Mouse (Mus musculus): ENCODE results near the gene Pgap2. TPM values are rescaled to one million over a fixed set of nuclear protein-coding genes. Genes with fewer than 3 reads are reported as not detected.

The Pgap2 gene
- polyA plus RNA-seq, 1 experiment from 2014 or later = 82.9 TPM

DNA sequence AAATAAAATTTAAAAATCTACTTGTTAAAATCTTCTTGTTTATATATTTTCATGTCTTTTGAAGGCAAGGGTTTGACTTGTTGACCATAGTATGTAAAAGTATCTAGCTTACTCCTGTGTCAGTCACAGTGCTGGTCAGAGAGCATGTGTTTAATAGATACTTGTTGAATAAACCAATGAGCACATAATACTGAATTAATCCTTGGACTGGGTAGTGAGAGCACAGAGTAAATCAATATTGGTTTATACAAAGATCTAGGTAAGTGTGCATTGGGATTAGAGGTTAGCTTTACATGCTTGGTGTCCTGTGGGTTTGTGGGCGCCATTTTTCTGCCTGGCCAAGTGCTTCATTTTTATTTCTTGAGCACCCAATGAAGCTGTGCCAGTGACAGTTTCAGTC, 71.4 kb downstream of the Pgap2 start:
- H3K4me2 ChIP-seq (replicated peaks; ENCODE audit: low read depth, low read length) = no peak overlapping the region
- no peaks in the 10 kb centered on the region; the same call in 1 of the 2 replicates for H3K27me3 ChIP-seq (ENCODE audit: insufficient read depth, low read length)
- no peaks in the 10 kb centered on the region for H3K9me3 ChIP-seq (ENCODE audit: low read length)
- 80% methylated on average over 1 of the region's 1 CpGs for WGBS
- H3K9ac ChIP-seq (replicated peaks; ENCODE audit: low read length) = no peak overlapping the region
- no peak overlapping the region for H3K27ac ChIP-seq (ENCODE audit: low read length)
- H3K4me1 ChIP-seq (ENCODE audit: insufficient read depth, low read length) = no peaks in the 10 kb centered on the region
- H3K4me3 ChIP-seq (ENCODE audit: low read length) = no peak overlapping the region
- ATAC-seq (ENCODE audit: low FRiP score, low TSS enrichment) = no peak
- H3K36me3 ChIP-seq (ENCODE audit: insufficient read depth, low read length) = no peaks in the 10 kb centered on the region

DNA sequence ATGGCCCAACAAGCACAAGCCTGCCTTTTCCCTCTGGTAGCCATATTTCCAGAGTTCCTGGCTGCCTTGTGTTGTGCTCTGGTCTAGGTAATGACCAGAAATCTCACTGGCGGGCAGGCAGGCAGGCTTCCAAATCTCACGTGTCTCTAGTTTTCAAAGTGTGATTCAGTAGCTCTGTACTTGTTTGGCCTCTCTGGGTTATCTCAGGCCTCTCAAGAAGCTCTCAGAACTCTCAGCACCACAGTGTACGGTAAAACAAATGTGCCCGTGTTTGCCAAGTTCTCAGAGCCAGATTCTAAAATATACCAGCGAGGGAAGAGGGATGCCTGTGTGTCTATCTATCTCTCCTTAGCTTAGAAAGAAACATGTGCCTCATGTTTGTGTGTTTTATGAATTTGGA, 72.3 kb downstream of the Pgap2 start:
- 74% methylated on average over 5 of the region's 5 CpGs for WGBS
- H3K9ac ChIP-seq (replicated peaks; ENCODE audit: low read length) = no peak overlapping the region
- ATAC-seq (ENCODE audit: low FRiP score, low TSS enrichment) = no peak
- no peaks in the 10 kb centered on the region; the same call in 1 of the 2 replicates for H3K27me3 ChIP-seq (ENCODE audit: insufficient read depth, low read length)
- no peaks in the 10 kb centered on the region for H3K36me3 ChIP-seq (ENCODE audit: insufficient read depth, low read length)
- no peaks in the 10 kb centered on the region for H3K4me1 ChIP-seq (ENCODE audit: insufficient read depth, low read length)
- no peaks in the 10 kb centered on the region for H3K9me3 ChIP-seq (ENCODE audit: low read length)
- H3K4me2 ChIP-seq (replicated peaks; ENCODE audit: low read depth, low read length) = no peak overlapping the region
- H3K27ac ChIP-seq (ENCODE audit: low read length) = no peak overlapping the region
- no peak overlapping the region for H3K4me3 ChIP-seq (ENCODE audit: low read length)

Other genes starting within 250 kb of the Pgap2 start
- 3.0 and 3.3 TPM in 2 replicates for gene Il18bp, start 191.5 kb upstream of the Pgap2 start, polyA plus RNA-seq (2015; fragmentation: Nextera tagmentation; extraction: Ambion mirVana)
- gene Rnf121, start 144.7 kb upstream of the Pgap2 start, polyA plus RNA-seq (2015; fragmentation: Nextera tagmentation; extraction: Ambion mirVana) = 32.7 and 34.1 TPM in 2 replicates
- 34.4 and 37.5 TPM in 2 replicates for gene Xndc1, start 144.7 kb upstream of the Pgap2 start, polyA plus RNA-seq (2015; fragmentation: Nextera tagmentation; extraction: Ambion mirVana)
- 0.99 and 1.4 TPM in 2 replicates for gene Xntrpc, start 144.5 kb upstream of the Pgap2 start, polyA plus RNA-seq (2015; fragmentation: Nextera tagmentation; extraction: Ambion mirVana)
- gene Trpc2, start 127.1 kb upstream of the Pgap2 start, polyA plus RNA-seq (2015; fragmentation: Nextera tagmentation; extraction: Ambion mirVana) = 0.09 TPM in 1 of 2 replicates, not detected in the other
- 1.0 and 1.2 TPM in 2 replicates for gene Art1, start 108.5 kb upstream of the Pgap2 start, polyA plus RNA-seq (2015; fragmentation: Nextera tagmentation; extraction: Ambion mirVana)
- gene Art5, start 100.7 kb upstream of the Pgap2 start, polyA plus RNA-seq (2015; fragmentation: Nextera tagmentation; extraction: Ambion mirVana) = 2.2 and 2.4 TPM in 2 replicates
- not detected in 2 replicates for gene Chrna10, start 93.4 kb upstream of the Pgap2 start, polyA plus RNA-seq (2015; fragmentation: Nextera tagmentation; extraction: Ambion mirVana)
- gene Nup98, start within 50 bp of the Pgap2 start, polyA plus RNA-seq (2015; fragmentation: Nextera tagmentation; extraction: Ambion mirVana) = 36.4 and 39.6 TPM in 2 replicates
- gene Rhog, start 45.8 kb downstream of the Pgap2 start, polyA plus RNA-seq (2015; fragmentation: Nextera tagmentation; extraction: Ambion mirVana) = 61.2 and 64.9 TPM in 2 replicates
- gene Stim1, start 57.6 kb downstream of the Pgap2 start, polyA plus RNA-seq (2015; fragmentation: Nextera tagmentation; extraction: Ambion mirVana) = 14.8 and 17.0 TPM in 2 replicates
- 169 and 181 TPM in 2 replicates for gene Rrm1, start 231.5 kb downstream of the Pgap2 start, polyA plus RNA-seq (2015; fragmentation: Nextera tagmentation; extraction: Ambion mirVana)

Measured in kidney, embryonic 16.5 days (tissue).